Mouse (Mus musculus) small intestine, adult 2 months (tissue): Measurements from ENCODE around the gene Gls. TPM values are rescaled to one million over a fixed set of nuclear protein-coding genes. Genes with fewer than 3 reads are reported as not detected.
A peak's percentile ranks its signal among the peaks of the same experiment; 100 is the strongest.

ENCODE experiments used
- H3K27ac ChIP-seq: fragments of 200-500 bp; 2 replicates; pipeline ENCODE4 v1.5.1; 2012; ENCODE audit warnings: low read depth, low read length, control low read depth, inconsistent platforms; ENCODE audit not compliant: insufficient read depth
- H3K27me3 ChIP-seq: fragments of 200-500 bp; 2 replicates; pipeline ENCODE4 v1.6.1; 2012; ENCODE audit warnings: mild to moderate bottlenecking, moderate library complexity, low read length, inconsistent platforms; ENCODE audit not compliant: control insufficient read depth, insufficient read depth
- H3K36me3 ChIP-seq: fragments of 200-500 bp; 2 replicates; pipeline ENCODE4 v1.6.1; 2012; ENCODE audit warnings: mild to moderate bottlenecking, low read length, control low read depth, inconsistent platforms; ENCODE audit not compliant: control insufficient read depth, insufficient read depth
- H3K4me1 ChIP-seq: fragments of 200-500 bp; 2 replicates; pipeline ENCODE4 v1.6.1; 2012; ENCODE audit warnings: low read length, inconsistent platforms, mixed read lengths; ENCODE audit not compliant: control insufficient read depth, insufficient read depth, insufficient read length
- H3K4me3 ChIP-seq: fragments of 200-500 bp; 2 replicates; pipeline ENCODE4 v1.5.1; 2012; ENCODE audit warnings: low read depth, mild to moderate bottlenecking, control low read depth, inconsistent platforms, low read length, moderate library complexity
- CTCF ChIP-seq: fragments of 200-500 bp; IDR thresholded peaks from 2 replicates; pipeline ENCODE4 v1.5.1; 2012; ENCODE audit warnings: low read depth, mild to moderate bottlenecking, control low read depth, inconsistent platforms, low read length, moderate library complexity, mixed read lengths; ENCODE audit not compliant: insufficient replicate concordance, insufficient read length; ENCODE audit errors: extremely low read depth
- POLR2A ChIP-seq: fragments of 200-500 bp; IDR thresholded peaks from 2 replicates; pipeline ENCODE4 v1.6.1; 2012; ENCODE audit warnings: low read depth, mild to moderate bottlenecking, control low read depth, inconsistent platforms, low read length, moderate library complexity
- WGBS: fragments of 180-500 bp; shearing (Covaris S2); methylation state at CpG from one replicate; pipeline ENCODE4 v1.1.7; 2018; 5-methylcytosine and 5-hydroxymethylcytosine counted together
- polyA plus RNA-seq: library from polyadenylated mRNA; depleted of rRNA; stranded (reverse); fragments of >200 nt; gene quantifications from 2 replicates; pipeline ENCODE4 v1.2.3, GENCODE M21; 2012; rRNA removed

Gls gene
- polyA plus RNA-seq, 1 experiment = 32.8 TPM

DNA sequence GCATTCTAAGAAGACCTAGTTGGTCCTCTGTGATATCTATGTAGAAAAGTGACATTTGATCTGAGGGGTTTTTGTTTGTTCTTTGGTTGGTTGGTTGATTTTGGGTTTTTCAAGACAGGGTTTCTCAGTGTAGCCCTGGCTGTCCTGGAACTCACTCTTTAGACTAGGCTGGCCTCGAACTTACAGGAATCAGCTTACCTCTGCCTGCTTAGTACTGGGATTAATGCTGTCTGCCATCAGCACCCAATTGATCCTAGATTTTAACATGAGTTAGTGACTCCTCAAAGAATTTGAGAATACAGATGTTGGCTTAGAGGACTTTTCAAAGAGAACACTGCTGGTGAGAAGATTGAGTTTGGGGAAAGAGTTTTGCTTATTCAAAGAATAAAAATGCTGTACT is 115.3 kb downstream of the Gls start:
- Histone ChIP-seq H3K4me3 (no peak overlapping the region), H3K27ac (no peak overlapping the region), H3K36me3 (peaks cover 13% of the 10 kb centered on the region), H3K27me3 (no peaks in the 10 kb centered on the region), H3K4me1 (peaks cover 14% of the 10 kb centered on the region)
- WGBS = 94% methylated on average over 1 of the region's 1 CpGs
- TF ChIP-seq POLR2A (no peak), CTCF (no peak)

DNA sequence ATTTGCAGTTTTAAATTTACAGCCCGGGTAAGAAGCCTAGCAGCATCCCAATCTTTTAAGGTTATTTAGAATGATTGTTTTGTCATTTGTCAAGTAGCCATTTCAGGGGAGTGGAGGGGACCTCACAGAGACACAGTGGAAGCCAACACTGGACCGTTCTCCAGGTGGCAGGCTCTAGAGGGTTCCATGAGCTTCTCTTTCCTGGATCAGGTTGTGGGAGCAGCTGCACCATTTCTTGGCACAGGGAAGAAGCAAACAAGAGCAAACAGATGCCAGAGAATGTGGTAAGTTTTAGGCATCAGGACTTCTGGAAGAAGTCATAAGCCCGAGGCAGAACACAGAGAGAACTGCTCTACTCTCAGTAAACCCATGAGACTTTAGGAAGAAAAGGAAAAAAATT is 116.6 kb downstream of the Gls start:
- no peak for TF ChIP-seq POLR2A
- TF ChIP-seq CTCF = no peak
- H3K36me3 ChIP-seq = peaks cover 5% of the 10 kb centered on the region
- no peaks in the 10 kb centered on the region for H3K27me3 ChIP-seq
- H3K27ac ChIP-seq = peak overlapping the region; percentile 65
- WGBS = 62% methylated on average over 3 of the region's 3 CpGs
- no peak overlapping the region for H3K4me3 ChIP-seq
- H3K4me1 ChIP-seq = peaks cover 8% of the 10 kb centered on the region; the same call in 1 of the 2 replicates

DNA sequence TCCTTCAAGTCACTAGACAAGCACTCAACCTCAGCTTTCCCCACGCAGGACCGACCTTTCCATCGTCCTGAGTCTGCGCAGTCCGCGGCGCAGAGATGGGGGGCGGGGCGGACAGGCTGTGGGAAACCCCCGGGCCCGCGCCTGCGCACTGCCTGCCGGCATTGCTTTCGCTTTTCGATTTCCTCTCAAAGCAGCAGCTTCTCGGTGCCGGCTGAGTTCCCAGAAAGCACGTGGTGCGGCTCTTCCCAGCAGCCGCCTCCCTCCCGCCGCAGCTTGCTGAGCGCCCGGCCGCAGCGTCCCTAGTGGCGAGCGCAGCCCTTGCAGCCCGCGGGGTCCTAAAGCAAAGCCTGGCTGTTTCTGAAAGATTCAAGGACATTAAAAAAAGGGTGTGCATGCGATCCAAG is 119.4 kb downstream of the Gls start:
- Histone ChIP-seq H3K36me3 (no peaks in the 10 kb centered on the region), H3K27me3 (no peaks in the 10 kb centered on the region), H3K4me3 (peak overlapping the region; percentile 58), H3K27ac (peak overlapping the region; percentile 45), H3K4me1 (peaks cover 8% of the 10 kb centered on the region; the same call in 1 of the 2 replicates)
- under 1% methylated on average over 32 of the region's 32 CpGs for WGBS
- TF ChIP-seq POLR2A (peak; percentile 79), CTCF (peak; percentile 96)

Other genes with a start within 250 kb of the Gls start
- gene Stat4, start 246.1 kb downstream of the Gls start, polyA plus RNA-seq = 0.22 and 0.34 TPM in 2 replicates
- 26.3 and 87.0 TPM in 2 replicates for gene Stat1, start 113.8 kb downstream of the Gls start, polyA plus RNA-seq